Mouse (Mus musculus): ENCODE measurements around the gene Slc17a6. TPM values are rescaled to one million over a fixed set of nuclear protein-coding genes. Genes with fewer than 3 reads are reported as not detected.

Slc17a6 gene
- polyA plus RNA-seq, 1 experiment from 2014 or later, result 111 TPM

DNA sequence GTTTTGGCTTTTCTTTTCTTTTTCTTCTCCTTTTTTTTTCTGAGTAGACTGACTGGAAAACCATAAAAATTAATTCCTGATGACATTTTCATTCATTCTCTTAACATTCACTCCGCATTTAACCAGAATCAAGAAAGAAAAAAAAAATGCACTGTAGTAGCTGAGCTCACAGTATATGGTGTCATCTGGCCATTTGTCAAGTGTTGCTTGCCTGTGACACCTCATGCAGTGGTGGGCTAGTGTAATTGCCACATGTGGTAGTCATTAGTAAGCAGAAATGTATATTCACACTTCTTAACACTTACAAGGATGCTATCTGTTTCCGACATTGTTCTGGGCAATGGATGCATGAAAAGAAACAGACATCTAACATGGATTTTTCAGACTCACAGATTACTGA lies 94.0 kb downstream of the Slc17a6 start:
- Histone ChIP-seq H3K27me3 (ENCODE audit: control insufficient read depth, insufficient read depth, low read length) (no peaks in the 10 kb centered on the region), H3K36me3 (replicated peaks; ENCODE audit: control insufficient read depth, insufficient read depth) (no peaks in the 10 kb centered on the region), H3K9ac (no peak overlapping the region), H3K27ac (no peak overlapping the region), H3K4me2 (replicated peaks) (no peak overlapping the region), H3K4me3 (replicated peaks; ENCODE audit: low read length) (no peak overlapping the region), H3K4me1 (replicated peaks; ENCODE audit: control insufficient read depth, insufficient read depth, low read length) (no peaks in the 10 kb centered on the region), H3K9me3 (ENCODE audit: control insufficient read depth, low read length) (no peaks in the 10 kb centered on the region)
- ATAC-seq (ENCODE audit: low FRiP score) (no peak), DNase-seq (ENCODE audit: low spot score) (no peak)
- 87% methylated on average over 2 of the region's 2 CpGs for WGBS

Other genes starting within 250 kb of the Slc17a6 start
- 1.4 and 1.5 TPM in 2 replicates for gene Ano5, start 111.0 kb upstream of the Slc17a6 start, polyA plus RNA-seq (2014; fragmentation: Nextera tagmentation; extraction: Ambion mirVana)
- gene Gas2, start 240.0 kb downstream of the Slc17a6 start, polyA plus RNA-seq (2014; fragmentation: Nextera tagmentation; extraction: Ambion mirVana), result 14.3 and 14.4 TPM in 2 replicates
- gene Fancf, start 240.3 kb downstream of the Slc17a6 start, polyA plus RNA-seq (2014; fragmentation: Nextera tagmentation; extraction: Ambion mirVana), result 11.1 and 11.7 TPM in 2 replicates

All from hindbrain, embryonic 14.5 days (tissue).